Mouse (Mus musculus) myocyte (in vitro differentiated cells): ENCODE measurements at regions not wholly inside any gene's neighbourhood (a gene's known extent, or its start where the extent isn't known, plus 50 kb on each side); places are given as distances from the start of the nearest gene placed in this dataset.

ENCODE experiments used
- H3K27me3 ChIP-seq: one replicate; pipeline ENCODE4 v1.6.1; 2011; ENCODE audit not compliant: control insufficient read depth, insufficient read depth, insufficient read length
- H3K36me3 ChIP-seq: one replicate; pipeline ENCODE4 v1.6.1; 2011; ENCODE audit not compliant: control insufficient read depth, insufficient read depth
- H3K4me2 ChIP-seq: one replicate; pipeline ENCODE4 v1.6.1; 2011; ENCODE audit warnings: low read depth, control low read depth
- H3K4me3 ChIP-seq: one replicate; pipeline ENCODE4 v1.5.1; 2011; ENCODE audit warnings: mild to moderate bottlenecking, control low read depth, moderate library complexity
- H3K79me2 ChIP-seq: one replicate; pipeline ENCODE4 v1.6.1; 2011; ENCODE audit not compliant: control insufficient read depth, insufficient read depth
- H3ac ChIP-seq: one replicate; pipeline ENCODE4 v1.6.1; 2011; ENCODE audit not compliant: control insufficient read depth, insufficient read length
- CEBPB ChIP-seq: IDR thresholded peaks from 2 replicates; pipeline ENCODE4 v1.6.1; 2011; ENCODE audit warnings: mild to moderate bottlenecking, moderate library complexity; ENCODE audit not compliant: poor library complexity, insufficient read depth, severe bottlenecking
- E2F4 ChIP-seq: IDR thresholded peaks from one replicate; pipeline ENCODE4 v1.6.1; 2011; ENCODE audit warnings: mild to moderate bottlenecking, control low read depth, moderate library complexity; ENCODE audit not compliant: insufficient read depth
- MAX ChIP-seq: IDR thresholded peaks from one replicate; pipeline ENCODE4 v1.6.1; 2011; ENCODE audit warnings: low read depth, mild to moderate bottlenecking, control low read depth
- MYOD1 ChIP-seq, 3 experiments: IDR thresholded peaks; one replicate each; pipeline ENCODE4 v1.6.1; 2011; ENCODE audit warnings: control low read depth in 2 of 3, low read depth in 2 of 3, mild to moderate bottlenecking in 2 of 3, moderate library complexity in 1 of 3; ENCODE audit not compliant: insufficient read length in 2 of 3, control insufficient read depth in 1 of 3
- MYOG ChIP-seq, 3 experiments: IDR thresholded peaks; one replicate each; pipeline ENCODE4 v1.6.1; 2011; ENCODE audit warnings: control low read depth in 2 of 3, low read depth in 2 of 3, mild to moderate bottlenecking in 2 of 3; ENCODE audit not compliant: insufficient read length in 2 of 3, control insufficient read depth in 1 of 3, insufficient read depth in 1 of 3
- POLR2A ChIP-seq: IDR thresholded peaks from one replicate; pipeline ENCODE4 v1.6.1; 2011; ENCODE audit warnings: low read depth, mild to moderate bottlenecking, control low read depth, moderate library complexity; ENCODE audit not compliant: insufficient read length
- POLR2AphosphoS2 ChIP-seq: IDR thresholded peaks from one replicate; pipeline ENCODE4 v1.6.1; 2011; ENCODE audit warnings: low read depth, control low read depth; ENCODE audit not compliant: insufficient read length
- REST ChIP-seq: IDR thresholded peaks from one replicate; pipeline ENCODE4 v1.6.1; 2011; ENCODE audit warnings: mild to moderate bottlenecking, control low read depth, moderate library complexity; ENCODE audit not compliant: insufficient read depth, insufficient read length
- SRF ChIP-seq: IDR thresholded peaks from one replicate; pipeline ENCODE4 v1.6.1; 2011; ENCODE audit warnings: low read depth; ENCODE audit not compliant: control insufficient read depth, insufficient read length
- TCF12 ChIP-seq: IDR thresholded peaks from one replicate; pipeline ENCODE4 v1.6.1; 2011; ENCODE audit warnings: mild to moderate bottlenecking, control low read depth; ENCODE audit not compliant: poor library complexity, insufficient read depth, severe bottlenecking
- TCF3 ChIP-seq: IDR thresholded peaks from one replicate; pipeline ENCODE4 v1.6.1; 2011; ENCODE audit warnings: low read depth, control low read depth; ENCODE audit not compliant: insufficient read length
- USF1 ChIP-seq: IDR thresholded peaks from one replicate; pipeline ENCODE4 v1.6.1; 2011; ENCODE audit warnings: low read depth, mild to moderate bottlenecking, control low read depth, moderate library complexity

DNA sequence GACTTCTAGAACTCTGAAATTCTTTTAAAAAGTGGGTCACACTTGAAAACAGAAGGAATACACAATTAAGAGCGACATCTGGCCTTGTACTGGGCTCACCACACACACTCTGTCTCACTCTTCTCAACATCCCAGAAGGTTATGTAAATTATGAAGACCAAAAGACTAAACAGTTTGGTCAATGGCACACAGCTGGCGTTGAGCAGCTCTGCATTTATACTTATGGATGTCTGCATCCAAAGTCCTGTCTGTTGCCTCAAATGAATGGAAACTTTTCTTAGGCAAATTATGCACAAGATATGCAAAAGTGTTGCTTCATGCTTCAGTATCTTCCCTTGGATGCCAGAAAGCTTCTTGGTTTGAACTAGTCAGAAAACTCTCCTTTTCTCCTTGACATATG, 323.5 kb downstream of the Ppp3ca start:
- Histone ChIP-seq H3K4me2 (no peak overlapping the region), H3ac (no peak overlapping the region), H3K79me2 (no peaks in the 10 kb centered on the region), H3K36me3 (no peaks in the 10 kb centered on the region), H3K27me3 (no peaks in the 10 kb centered on the region), H3K4me3 (no peak overlapping the region)
- no peak for TF ChIP-seq MYOG (IDR thresholded peaks at IDR 0.05; ENCODE audit: control insufficient read depth in 1 of 3, insufficient read depth in 1 of 3, insufficient read length in 2 of 3, low read depth in 2 of 3)
- no peak for TF ChIP-seq MAX
- TF ChIP-seq CEBPB, result no peak
- TF ChIP-seq USF1, result no peak
- TF ChIP-seq TCF3, result no peak
- TF ChIP-seq POLR2AphosphoS2, result no peak
- no peak for TF ChIP-seq MYOD1 (IDR thresholded peaks at IDR 0.05; ENCODE audit: control insufficient read depth in 1 of 3, insufficient read length in 2 of 3, low read depth in 2 of 3)
- TF ChIP-seq E2F4, result no peak
- no peak for TF ChIP-seq POLR2A
- no peak for TF ChIP-seq TCF12
- no peak for TF ChIP-seq REST
- no peak for TF ChIP-seq SRF

DNA sequence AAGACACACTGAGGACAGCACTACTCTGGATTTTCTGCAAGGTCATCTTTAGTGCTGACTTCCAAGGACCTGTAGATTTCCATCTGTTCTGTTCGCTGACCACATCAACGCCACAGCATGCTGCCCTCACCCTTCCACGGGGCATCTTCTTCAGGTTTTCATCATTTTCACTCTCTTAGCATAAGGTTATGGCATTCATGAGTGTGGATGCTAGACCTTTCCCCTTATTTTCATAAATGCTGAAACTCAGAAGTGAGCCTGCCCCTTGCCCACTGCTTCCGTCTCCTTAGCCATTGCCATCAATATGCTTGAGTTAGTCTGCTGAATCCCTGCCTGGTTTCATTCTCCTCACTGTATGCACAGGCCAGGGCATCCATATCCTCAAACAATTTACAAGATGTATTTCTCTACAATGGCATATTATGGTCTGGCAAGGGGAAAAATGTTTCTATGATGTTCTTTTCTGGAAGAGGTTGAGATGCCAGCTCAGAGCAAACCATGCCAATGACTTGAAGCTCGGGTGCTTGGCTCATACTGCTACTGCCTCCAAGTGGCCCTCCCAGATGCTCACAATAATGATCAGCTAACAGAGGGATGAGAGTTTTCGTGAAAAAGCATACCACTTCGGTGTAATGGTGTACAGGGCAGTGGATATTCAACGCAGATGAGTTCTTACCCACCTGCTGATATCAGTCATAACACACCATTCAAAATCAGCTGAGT, 324.6 kb downstream of the Ppp3ca start:
- no peak overlapping the region for H3ac ChIP-seq
- H3K4me3 ChIP-seq, result no peak overlapping the region
- no peak for TF ChIP-seq TCF3
- TF ChIP-seq REST, result no peak
- no peak for TF ChIP-seq POLR2A
- no peak for TF ChIP-seq MYOG (IDR thresholded peaks at IDR 0.05; ENCODE audit: control insufficient read depth in 1 of 3, insufficient read depth in 1 of 3, insufficient read length in 2 of 3, low read depth in 2 of 3)
- no peak for TF ChIP-seq E2F4
- no peak for TF ChIP-seq POLR2AphosphoS2
- H3K36me3 ChIP-seq, result no peaks in the 10 kb centered on the region
- no peak overlapping the region for H3K4me2 ChIP-seq
- H3K79me2 ChIP-seq, result no peaks in the 10 kb centered on the region
- H3K27me3 ChIP-seq, result no peaks in the 10 kb centered on the region

DNA sequence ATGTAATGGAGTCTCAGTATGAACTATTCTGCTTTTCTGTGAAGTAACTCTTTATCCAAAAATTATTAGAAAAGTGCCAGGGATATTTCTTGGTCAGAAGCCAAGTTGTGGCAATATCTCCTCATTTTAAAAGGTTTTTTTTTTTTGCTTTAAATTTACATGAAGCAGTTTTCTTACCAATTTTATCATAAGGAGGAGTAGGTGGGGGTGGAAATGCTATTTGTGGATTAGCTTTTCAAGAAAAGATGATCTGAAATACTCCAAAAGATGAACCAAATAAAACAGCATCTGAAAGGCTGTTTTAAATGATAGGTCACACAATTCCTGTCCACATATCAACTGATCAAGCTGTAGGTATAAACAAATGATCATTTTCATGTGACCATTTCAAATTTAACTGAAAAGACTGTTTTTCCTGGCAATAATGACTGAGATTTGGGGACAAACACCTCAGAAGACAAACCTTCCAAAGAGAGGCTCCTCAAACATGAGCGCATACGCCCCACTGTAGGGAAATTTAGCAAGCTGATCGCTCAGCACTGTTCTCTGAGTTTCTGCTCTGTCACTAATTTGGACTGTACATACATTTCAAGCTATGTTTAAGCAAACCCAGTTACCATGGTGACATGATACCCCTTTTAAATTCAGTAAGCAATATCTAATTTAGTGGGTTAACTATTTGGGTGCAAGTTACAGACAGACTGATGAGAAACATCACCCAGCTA, 325.8 kb downstream of the Ppp3ca start:
- TF ChIP-seq TCF3 (no peak), REST (no peak), TCF12 (no peak), POLR2A (no peak), E2F4 (no peak), MYOD1 (IDR thresholded peaks at IDR 0.05; ENCODE audit: control insufficient read depth in 1 of 3, insufficient read length in 2 of 3, low read depth in 2 of 3) (no peak), SRF (no peak), MAX (no peak), USF1 (no peak), MYOG (IDR thresholded peaks at IDR 0.05; ENCODE audit: control insufficient read depth in 1 of 3, insufficient read depth in 1 of 3, insufficient read length in 2 of 3, low read depth in 2 of 3) (no peak), POLR2AphosphoS2 (no peak)
- Histone ChIP-seq H3ac (no peak overlapping the region), H3K36me3 (no peaks in the 10 kb centered on the region)

DNA sequence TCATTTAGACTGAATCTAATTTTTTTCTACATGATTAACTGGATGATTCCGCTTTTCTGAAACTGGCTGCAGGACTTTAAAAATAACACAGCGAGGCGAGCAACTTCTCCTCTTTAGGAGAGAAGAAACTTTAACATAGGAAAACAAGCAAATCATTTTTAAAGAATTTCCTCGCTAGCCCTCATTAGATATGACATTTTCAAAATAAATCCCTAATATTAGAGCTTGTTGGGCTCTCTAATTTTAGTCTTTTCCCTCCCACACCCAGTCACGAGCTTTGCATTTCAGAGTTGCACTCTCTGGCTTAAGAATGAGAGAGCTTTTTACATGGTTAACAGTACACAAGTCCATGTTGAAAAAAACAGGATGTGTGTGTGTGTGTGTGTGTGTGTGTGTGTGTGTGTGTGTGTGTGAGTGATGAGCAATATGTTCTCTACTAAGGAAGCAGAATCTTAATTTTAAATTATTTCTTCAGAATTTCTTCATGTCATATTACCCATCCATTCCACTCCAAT, 326.5 kb downstream of the Ppp3ca start:
- Histone ChIP-seq H3K27me3 (no peaks in the 10 kb centered on the region), H3K79me2 (no peaks in the 10 kb centered on the region)
- no peak for TF ChIP-seq MYOD1 (IDR thresholded peaks at IDR 0.05; ENCODE audit: control insufficient read depth in 1 of 3, insufficient read length in 2 of 3, low read depth in 2 of 3)
- TF ChIP-seq TCF12, result no peak
- TF ChIP-seq REST, result no peak
- TF ChIP-seq POLR2A, result no peak
- TF ChIP-seq POLR2AphosphoS2, result no peak
- no peak for TF ChIP-seq MYOG (IDR thresholded peaks at IDR 0.05; ENCODE audit: control insufficient read depth in 1 of 3, insufficient read depth in 1 of 3, insufficient read length in 2 of 3, low read depth in 2 of 3)
- no peak for TF ChIP-seq CEBPB
- TF ChIP-seq E2F4, result no peak
- no peak for TF ChIP-seq USF1

More for the DNA sequence above, 325.8 kb downstream of the Ppp3ca start:
- Histone ChIP-seq H3K4me2 (no peak overlapping the region), H3K27me3 (no peaks in the 10 kb centered on the region), H3K79me2 (no peaks in the 10 kb centered on the region), H3K4me3 (no peak overlapping the region)

More for the DNA sequence above, 326.5 kb downstream of the Ppp3ca start:
- no peak overlapping the region for H3ac ChIP-seq
- no peak overlapping the region for H3K4me3 ChIP-seq
- no peak overlapping the region for H3K4me2 ChIP-seq
- no peaks in the 10 kb centered on the region for H3K36me3 ChIP-seq
